Mouse (Mus musculus): ENCODE results near the gene Tprg. TPM values are rescaled to one million over a fixed set of nuclear protein-coding genes. Genes with fewer than 3 reads are reported as not detected.

Tprg gene
- total and polyA plus RNA-seq, 2 experiments from 2014 or later = 0.16 TPM; not detected in 1

DNA sequence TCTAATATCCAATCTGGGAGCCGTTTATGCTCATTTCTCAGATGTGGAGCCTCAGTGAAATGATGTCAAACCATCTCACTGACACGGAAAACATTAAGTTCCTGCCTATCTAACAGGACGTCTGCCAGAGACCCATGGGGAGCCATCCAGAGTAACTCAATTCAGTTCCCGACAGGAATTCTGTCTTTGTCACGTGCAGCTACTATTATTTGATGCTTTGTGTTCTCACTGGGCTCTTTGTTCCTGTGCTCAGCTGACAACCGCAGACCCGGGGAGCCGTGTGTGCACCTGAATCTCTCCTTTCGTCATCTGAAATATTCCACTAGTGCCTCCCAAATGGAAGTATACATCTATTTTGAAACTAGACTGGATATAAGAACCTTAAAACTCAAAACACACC lies 138.3 kb downstream of the Tprg start:
- Histone ChIP-seq H3K9me3 (ENCODE audit: low read length) (no peaks in the 10 kb centered on the region), H3K27me3 (ENCODE audit: insufficient read depth, low read length) (no peaks in the 10 kb centered on the region), H3K4me2 (ENCODE audit: low read depth, low read length, poor library complexity, severe bottlenecking) (no peak overlapping the region), H3K4me1 (ENCODE audit: insufficient read depth, low read length) (no peaks in the 10 kb centered on the region), H3K4me3 (ENCODE audit: low read depth, low read length) (no peak overlapping the region), H3K9ac (replicated peaks; ENCODE audit: low read length, poor library complexity, severe bottlenecking) (no peak overlapping the region), H3K27ac (ENCODE audit: low read depth, low read length) (no peak overlapping the region), H3K36me3 (ENCODE audit: insufficient read depth, low read length) (no peaks in the 10 kb centered on the region)
- peak; percentile 23 for DNase-seq (ENCODE audit: low spot score)
- TF ChIP-seq CTCF (IDR thresholded peaks at IDR 0.05) = no peak
- 30% methylated on average over 9 of the region's 9 CpGs for WGBS
- ATAC-seq (ENCODE audit: low FRiP score) = no peak

DNA sequence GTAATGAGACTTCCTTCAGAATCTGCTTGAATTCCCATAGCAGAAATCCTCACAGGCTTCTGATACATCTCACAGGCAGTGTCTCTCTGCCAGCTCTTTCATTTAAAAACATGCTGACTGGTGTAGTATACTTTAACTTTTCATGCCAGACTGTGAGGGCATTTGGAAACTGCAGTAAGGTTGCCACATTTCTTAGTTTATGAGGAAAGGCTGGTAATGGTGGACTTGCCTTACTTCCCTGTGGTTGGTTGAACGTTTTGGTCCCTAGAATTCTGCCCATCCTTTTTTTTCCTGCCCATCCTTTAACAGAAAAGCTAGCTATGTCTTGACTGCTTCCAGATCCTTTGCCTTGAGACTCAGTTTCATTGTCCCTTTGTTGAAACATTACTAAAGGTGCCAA lies 138.8 kb downstream of the Tprg start:
- WGBS = 52% methylated on average over 1 of the region's 1 CpGs
- H3K4me1 ChIP-seq (ENCODE audit: insufficient read depth, low read length) = no peaks in the 10 kb centered on the region
- no peak overlapping the region for H3K9ac ChIP-seq (replicated peaks; ENCODE audit: low read length, poor library complexity, severe bottlenecking)
- DNase-seq (ENCODE audit: low spot score) (no peak), ATAC-seq (ENCODE audit: low FRiP score) (no peak)
- no peaks in the 10 kb centered on the region for H3K9me3 ChIP-seq (ENCODE audit: low read length)
- no peaks in the 10 kb centered on the region for H3K27me3 ChIP-seq (ENCODE audit: insufficient read depth, low read length)
- no peak overlapping the region for H3K4me2 ChIP-seq (ENCODE audit: low read depth, low read length, poor library complexity, severe bottlenecking)
- H3K27ac ChIP-seq (ENCODE audit: low read depth, low read length) = no peak overlapping the region
- no peak overlapping the region for H3K4me3 ChIP-seq (ENCODE audit: low read depth, low read length)
- no peaks in the 10 kb centered on the region for H3K36me3 ChIP-seq (ENCODE audit: insufficient read depth, low read length)
- TF ChIP-seq CTCF (IDR thresholded peaks at IDR 0.05) = no peak

DNA sequence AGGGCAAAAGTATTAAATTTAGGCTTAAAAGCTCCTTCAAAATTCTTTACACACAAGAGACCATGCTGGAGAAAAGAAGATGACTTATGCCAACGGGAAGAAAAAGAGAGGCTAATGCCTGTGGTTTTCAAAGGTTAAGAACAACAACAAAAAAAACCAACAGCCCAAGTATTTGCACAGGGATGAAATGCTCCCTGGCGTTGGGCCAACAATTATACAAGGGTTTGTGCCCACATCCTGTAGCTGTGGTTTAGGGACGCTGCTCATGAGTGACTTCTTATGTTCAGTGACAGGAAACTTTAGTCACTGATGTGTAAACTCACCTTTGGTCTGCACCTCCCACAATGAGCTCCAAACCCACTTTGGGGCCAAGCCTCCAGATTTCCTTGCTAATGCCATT lies 139.6 kb downstream of the Tprg start:
- ATAC-seq (ENCODE audit: low FRiP score) = no peak
- no peak for TF ChIP-seq CTCF (IDR thresholded peaks at IDR 0.05)
- peak; percentile 22 for DNase-seq (ENCODE audit: low spot score)
- Histone ChIP-seq H3K4me3 (ENCODE audit: low read depth, low read length) (no peak overlapping the region), H3K36me3 (ENCODE audit: insufficient read depth, low read length) (no peaks in the 10 kb centered on the region), H3K4me2 (ENCODE audit: low read depth, low read length, poor library complexity, severe bottlenecking) (no peak overlapping the region), H3K4me1 (ENCODE audit: insufficient read depth, low read length) (no peaks in the 10 kb centered on the region), H3K27me3 (ENCODE audit: insufficient read depth, low read length) (no peaks in the 10 kb centered on the region), H3K9ac (replicated peaks; ENCODE audit: low read length, poor library complexity, severe bottlenecking) (no peak overlapping the region), H3K27ac (ENCODE audit: low read depth, low read length) (no peak overlapping the region), H3K9me3 (ENCODE audit: low read length) (no peaks in the 10 kb centered on the region)
- WGBS = 57% methylated on average over 3 of the region's 3 CpGs

DNA sequence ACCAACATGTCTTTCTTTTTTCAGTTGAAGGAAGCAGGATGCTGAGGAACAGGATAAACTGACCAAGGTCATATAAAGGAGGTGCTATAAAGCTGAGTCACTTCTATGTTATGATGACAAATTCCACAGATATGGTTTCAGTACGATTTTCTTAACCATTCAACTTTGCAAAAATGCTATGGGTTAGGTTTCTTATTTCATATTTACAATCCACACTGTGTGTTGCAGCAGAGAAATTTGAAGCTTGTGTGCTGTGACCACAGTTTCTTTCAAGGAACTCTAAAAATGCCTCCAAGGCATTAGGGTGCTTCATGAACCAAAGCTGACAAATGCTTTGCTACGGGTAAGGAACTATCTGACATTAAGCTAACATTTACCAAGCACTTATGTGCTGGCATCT lies 153.4 kb downstream of the Tprg start:
- DNase-seq (ENCODE audit: low spot score) (no peak), ATAC-seq (ENCODE audit: low FRiP score) (no peak)

DNA sequence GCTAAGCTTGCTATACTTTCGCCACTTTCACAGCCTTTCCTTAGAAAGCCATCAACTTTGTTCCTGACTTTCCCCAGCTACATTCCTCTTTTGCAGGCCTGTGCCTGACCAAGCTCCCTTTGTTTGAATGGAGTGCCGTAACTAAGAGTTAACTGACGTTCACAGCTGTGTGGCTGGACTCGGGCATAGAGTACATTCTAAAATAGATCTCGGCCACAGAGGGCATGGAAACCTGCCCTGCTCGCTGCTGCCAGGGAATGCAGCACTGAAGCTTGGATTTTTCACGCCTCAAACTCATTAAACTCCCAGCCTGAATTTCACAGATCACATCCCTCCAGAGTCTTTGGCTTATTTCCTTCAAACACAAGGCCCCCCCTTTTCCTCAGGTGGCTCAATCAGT lies 159.0 kb downstream of the Tprg start:
- WGBS = 42% methylated on average over 7 of the region's 7 CpGs

More for the DNA sequence above, 153.4 kb downstream of the Tprg start:
- no peak for TF ChIP-seq CTCF (IDR thresholded peaks at IDR 0.05)
- Histone ChIP-seq H3K27ac (ENCODE audit: low read depth, low read length) (no peak overlapping the region), H3K36me3 (ENCODE audit: insufficient read depth, low read length) (no peaks in the 10 kb centered on the region), H3K4me3 (ENCODE audit: low read depth, low read length) (no peak overlapping the region), H3K9ac (replicated peaks; ENCODE audit: low read length, poor library complexity, severe bottlenecking) (no peak overlapping the region), H3K27me3 (ENCODE audit: insufficient read depth, low read length) (no peaks in the 10 kb centered on the region), H3K4me2 (ENCODE audit: low read depth, low read length, poor library complexity, severe bottlenecking) (no peak overlapping the region), H3K4me1 (ENCODE audit: insufficient read depth, low read length) (no peaks in the 10 kb centered on the region), H3K9me3 (ENCODE audit: low read length) (no peaks in the 10 kb centered on the region)
- WGBS = 81% methylated on average over 2 of the region's 2 CpGs

DNA sequence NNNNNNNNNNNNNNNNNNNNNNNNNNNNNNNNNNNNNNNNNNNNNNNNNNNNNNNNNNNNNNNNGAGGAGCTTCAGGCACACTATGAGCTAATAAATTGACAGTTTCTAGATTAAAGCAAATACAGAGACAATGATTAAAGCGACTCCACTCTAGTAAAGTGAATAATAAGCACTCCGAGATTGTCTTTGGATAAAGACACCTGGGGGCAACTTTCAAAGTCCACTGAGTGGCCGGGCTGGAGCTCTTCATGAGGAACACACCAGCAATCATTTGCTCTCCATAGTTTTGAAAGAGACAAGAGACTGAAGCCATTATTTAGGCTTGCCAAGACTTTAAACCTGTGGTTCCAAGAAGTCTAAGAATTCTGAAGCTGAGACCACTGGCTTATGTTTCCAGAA lies 164.9 kb downstream of the Tprg start:
- Histone ChIP-seq H3K4me2 (ENCODE audit: low read depth, low read length, poor library complexity, severe bottlenecking) (no peak overlapping the region), H3K9ac (replicated peaks; ENCODE audit: low read length, poor library complexity, severe bottlenecking) (no peak overlapping the region), H3K27me3 (ENCODE audit: insufficient read depth, low read length) (no peaks in the 10 kb centered on the region), H3K27ac (ENCODE audit: low read depth, low read length) (no peak overlapping the region), H3K9me3 (ENCODE audit: low read length) (no peaks in the 10 kb centered on the region), H3K36me3 (ENCODE audit: insufficient read depth, low read length) (no peaks in the 10 kb centered on the region), H3K4me3 (ENCODE audit: low read depth, low read length) (no peak overlapping the region), H3K4me1 (ENCODE audit: insufficient read depth, low read length) (no peaks in the 10 kb centered on the region)
- no peak for ATAC-seq (ENCODE audit: low FRiP score)
- WGBS = 76% methylated on average over 3 of the region's 3 CpGs
- no peak for DNase-seq (ENCODE audit: low spot score)
- TF ChIP-seq CTCF (IDR thresholded peaks at IDR 0.05) = no peak

More for the DNA sequence above, 159.0 kb downstream of the Tprg start:
- Histone ChIP-seq H3K27me3 (ENCODE audit: insufficient read depth, low read length) (no peaks in the 10 kb centered on the region), H3K4me3 (ENCODE audit: low read depth, low read length) (no peak overlapping the region), H3K4me1 (ENCODE audit: insufficient read depth, low read length) (no peaks in the 10 kb centered on the region), H3K9ac (replicated peaks; ENCODE audit: low read length, poor library complexity, severe bottlenecking) (no peak overlapping the region), H3K4me2 (ENCODE audit: low read depth, low read length, poor library complexity, severe bottlenecking) (no peak overlapping the region), H3K27ac (ENCODE audit: low read depth, low read length) (no peak overlapping the region), H3K9me3 (ENCODE audit: low read length) (no peaks in the 10 kb centered on the region), H3K36me3 (ENCODE audit: insufficient read depth, low read length) (no peaks in the 10 kb centered on the region)
- TF ChIP-seq CTCF (IDR thresholded peaks at IDR 0.05) = no peak
- ATAC-seq (ENCODE audit: low FRiP score) = no peak
- DNase-seq (ENCODE audit: low spot score) = peak; percentile 17
